Mouse (Mus musculus) gastrocnemius, adult 18-20 months (tissue): ENCODE measurements around the gene Zfp286. TPM values are rescaled to one million over a fixed set of nuclear protein-coding genes. Genes with fewer than 3 reads are reported as not detected.
A peak's percentile ranks its signal among the peaks of the same experiment; 100 is the strongest.
"Not testable (repeated sequence)": the region's sequence is repeated elsewhere in the genome, so short reads cannot be mapped to it uniquely, and the experiment has no call there.

Source experiments
- DNase-seq: peaks from one replicate; pipeline ENCODE4 v3.0.0; 2021; ENCODE audit warnings: low spot score
- total RNA-seq, 2 experiments: library from RNA; stranded (reverse); gene quantifications; 2 replicates each; pipeline ENCODE4 v1.2.3; 2021

Zfp286 gene
- total RNA-seq, 2 experiments from 2014 or later, result 1.1 to 1.4 TPM

DNA sequence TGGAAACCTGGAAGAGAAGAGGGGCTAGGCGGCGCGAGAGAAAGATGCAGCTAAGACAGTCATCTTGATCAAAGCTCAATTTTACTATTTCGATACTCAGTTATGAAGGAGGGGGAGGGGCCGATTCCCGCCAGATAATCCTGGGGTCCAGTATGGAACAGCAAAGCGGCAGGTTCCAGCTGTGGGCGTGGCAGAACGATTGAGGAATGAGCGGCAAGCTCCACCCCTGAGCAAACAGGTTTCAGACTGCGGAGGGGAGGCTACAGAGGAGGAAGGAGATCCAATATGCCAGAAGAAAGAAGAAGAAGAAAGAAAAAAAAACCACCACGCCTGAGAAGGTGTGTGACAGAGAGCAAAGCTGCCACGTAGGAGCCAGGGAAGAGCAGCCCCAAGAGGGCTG lies 14.9 kb upstream of the Zfp286 start:
- DNase-seq, result no peak

DNA sequence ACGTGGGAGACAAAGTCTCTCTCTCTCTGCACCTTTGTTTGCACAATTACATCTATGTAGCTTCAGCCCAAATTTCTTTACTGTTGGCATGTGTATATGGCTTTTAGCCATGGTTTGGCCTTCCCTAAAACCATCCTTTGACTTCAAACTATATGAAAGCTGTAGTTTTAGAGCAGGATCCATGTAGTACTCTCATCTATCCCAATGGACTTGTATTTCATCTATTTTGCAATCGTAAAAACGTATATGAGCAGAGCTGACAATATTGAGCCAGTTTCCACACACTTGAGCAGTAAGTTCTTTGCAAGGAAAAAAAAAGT lies 315 bp upstream of the Zfp286 start:
- DNase-seq, result no peak

DNA sequence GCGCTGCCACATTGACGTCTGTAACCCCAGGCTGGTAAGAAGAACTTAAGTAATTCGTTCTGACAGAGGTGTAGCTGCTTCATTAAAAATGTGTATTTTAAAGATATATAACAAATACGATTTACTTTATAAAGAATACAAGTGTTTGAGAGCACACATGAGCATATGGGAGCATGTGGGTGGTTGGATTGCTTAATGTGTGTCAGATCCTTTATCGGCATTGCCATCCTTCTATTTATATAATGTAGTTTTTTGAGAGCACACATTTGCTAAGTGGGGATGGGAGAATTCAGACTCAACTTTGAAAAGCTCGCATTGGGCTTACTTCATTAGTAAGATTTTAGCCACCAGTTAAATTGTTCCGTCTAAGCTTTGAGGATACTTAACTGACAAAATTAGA lies 12.8 kb downstream of the Zfp286 start:
- DNase-seq, result no peak

DNA sequence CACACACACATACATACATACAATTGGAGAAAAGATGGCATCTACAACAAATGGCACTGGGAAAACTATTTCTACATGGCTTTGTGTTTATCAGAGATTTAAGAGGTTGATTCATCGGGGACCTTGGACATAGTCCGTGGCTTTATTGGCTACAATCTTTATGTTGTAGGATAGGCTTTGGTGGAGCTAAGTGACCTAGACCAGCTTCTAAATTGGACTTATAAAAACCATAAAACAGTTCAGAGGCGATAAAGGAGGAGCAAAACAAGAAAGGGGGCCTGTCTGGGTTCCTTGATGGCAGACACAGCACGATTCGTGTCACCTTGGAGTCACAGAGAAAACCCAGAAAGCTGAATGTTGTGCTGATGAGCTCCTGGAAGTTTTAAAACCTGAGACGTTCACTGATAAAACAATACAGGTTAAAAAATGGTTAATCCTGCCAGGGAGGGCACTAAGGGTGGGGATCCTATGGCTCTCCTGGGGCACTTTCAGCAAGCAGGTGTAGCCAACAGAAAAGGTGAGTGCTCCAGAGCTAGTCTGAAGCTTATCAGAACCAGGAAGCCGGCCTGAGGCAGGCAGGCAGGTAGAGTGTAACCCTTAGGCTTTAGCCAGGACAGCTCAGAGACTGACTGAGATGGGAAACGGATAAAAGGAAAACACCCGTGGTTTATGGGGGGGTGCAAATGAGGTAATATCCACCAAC lies 28.4 kb downstream of the Zfp286 start:
- no peak for DNase-seq

DNA sequence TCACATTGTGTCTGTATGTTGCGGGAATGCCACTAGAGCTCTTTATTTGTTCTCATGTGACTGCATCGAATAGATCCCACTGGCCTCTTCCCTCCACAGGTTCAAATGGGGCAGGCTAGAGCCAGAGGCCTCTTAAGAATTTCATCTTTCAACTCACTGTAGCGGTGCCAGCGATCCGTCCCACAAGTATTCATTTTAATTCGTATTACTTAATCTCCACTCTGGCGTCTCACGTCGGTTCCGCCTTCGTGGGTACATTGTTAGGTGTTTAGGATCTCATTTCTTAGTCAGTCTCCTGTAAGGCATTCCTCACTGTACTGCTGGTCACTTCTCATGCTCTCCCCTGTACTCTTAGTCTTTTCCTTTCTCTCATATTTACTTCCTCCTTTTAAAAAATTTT lies 30.8 kb downstream of the Zfp286 start:
- DNase-seq, result no peak

GRCm38 (mm10) chr11:62757906-62758305 lies 31.4 kb downstream of the Zfp286 start:
- no peak for DNase-seq

DNA sequence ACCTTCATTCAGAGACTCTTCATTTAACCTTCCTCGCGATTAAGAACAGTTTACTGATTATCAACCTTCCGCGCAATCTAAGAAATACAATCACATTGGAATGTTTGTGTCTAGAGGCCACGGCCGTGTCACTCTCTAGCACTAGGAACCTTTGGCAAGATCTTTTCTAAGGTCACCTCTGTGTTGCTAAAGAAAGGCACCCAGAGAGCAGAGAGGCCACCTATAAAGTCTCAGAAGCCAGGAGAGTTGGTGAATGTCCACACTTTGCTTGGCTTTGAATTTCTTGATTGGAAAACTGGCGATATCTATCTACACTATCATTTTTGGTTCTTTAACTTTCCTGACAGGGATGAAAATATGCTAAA lies 32.1 kb downstream of the Zfp286 start:
- no peak for DNase-seq

- peak; percentile 97 for DNase-seq
Measured at GRCm38 (mm10) chr11:62756456-62757142, 32.7 kb downstream of the Zfp286 start.

DNA sequence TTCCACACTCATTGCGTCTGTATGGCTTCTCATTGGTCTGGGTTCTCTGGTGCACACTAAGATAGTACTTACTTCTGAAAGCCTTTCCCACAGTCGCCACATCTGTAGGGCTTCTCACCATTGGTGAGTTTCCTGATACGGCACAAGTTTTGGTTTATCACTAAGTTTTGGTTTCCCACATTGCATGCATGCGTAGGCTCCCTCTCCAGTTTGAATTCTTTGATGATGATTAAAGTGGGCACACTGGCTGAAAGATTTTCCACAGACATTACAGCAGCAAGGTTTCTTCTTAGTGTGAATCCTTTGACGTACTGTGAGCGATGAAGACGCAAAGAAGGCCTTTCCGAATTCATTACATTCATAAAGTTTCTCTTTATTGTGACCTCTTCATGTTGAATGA lies 36.5 kb downstream of the Zfp286 start, which contains the start of gene Gm10428:
TSS of gene Gm10428 (plus strand) at position 321 of the 400 bp plus-strand sequence.
- DNase-seq, result no peak

GRCm38 (mm10) chr11:62752191-62752590 lies 37.1 kb downstream of the Zfp286 start:
- DNase-seq, result no peak

DNA sequence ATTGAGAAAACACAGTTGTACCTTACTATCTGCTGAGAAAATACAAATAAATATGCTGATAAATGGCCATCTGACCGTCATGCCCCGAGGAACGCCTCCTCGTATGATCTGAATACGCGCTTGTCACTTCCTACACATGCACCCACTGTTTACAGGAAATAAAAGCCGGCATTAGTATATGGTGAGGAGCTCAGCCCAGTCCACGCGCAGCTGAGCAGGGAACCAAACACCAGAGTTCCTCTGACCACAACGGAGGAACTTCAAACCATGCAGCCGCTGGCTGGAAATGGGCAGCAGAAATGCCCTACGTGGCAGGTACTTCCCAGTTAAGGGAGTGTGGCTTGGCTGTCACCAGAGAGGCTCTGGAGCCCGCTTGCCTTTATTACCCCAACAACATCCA lies 39.8 kb downstream of the Zfp286 start:
- not testable (repeated sequence) for DNase-seq

DNA sequence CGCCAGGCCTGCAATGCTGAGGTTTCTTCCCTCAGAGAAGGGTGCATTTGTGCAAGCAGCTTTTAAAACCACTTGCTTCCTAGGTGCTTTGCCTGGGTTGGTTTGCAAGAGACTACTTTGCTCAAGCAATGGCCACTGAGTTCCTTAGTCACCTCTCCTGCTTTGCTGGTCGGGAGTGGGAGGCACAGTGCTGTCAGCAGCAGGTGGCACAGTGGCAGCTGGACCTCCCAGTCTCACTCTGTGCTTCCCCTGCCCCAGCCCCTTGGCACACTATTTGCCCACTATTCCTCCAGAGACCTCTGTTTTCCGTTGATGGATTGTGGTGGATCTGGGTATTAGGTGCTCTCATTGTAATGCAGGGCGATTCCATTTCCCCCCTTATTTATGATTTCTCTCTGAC lies 41.2 kb downstream of the Zfp286 start:
- DNase-seq, result no peak

- no peak for DNase-seq
Measured at GRCm38 (mm10) chr11:62747227-62747626, 42.0 kb downstream of the Zfp286 start.

DNA sequence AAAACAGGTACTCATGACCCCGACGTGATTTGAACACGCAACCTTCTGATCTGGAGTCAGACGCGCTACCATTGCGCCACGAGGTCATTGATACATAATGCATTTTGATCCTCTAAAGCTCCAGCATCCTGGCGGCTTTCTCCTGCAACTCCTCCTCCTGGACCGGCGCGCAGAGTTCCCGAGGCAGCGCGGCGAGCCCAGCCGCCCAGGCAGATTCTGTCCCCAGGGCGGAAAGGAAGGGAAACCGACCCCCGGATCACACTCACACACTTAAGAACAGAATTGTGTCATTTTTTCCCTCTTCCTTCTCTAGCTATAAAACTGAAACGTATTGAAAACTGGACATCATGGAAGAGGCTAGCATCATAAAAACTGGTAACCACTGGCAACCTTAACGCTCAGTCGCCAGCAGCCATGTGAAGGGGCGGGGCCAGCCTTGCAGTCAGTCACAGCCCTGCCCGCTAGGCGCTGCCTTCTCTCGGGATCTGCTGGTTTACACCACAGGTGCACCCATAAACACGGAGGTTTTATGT lies 43.2 kb downstream of the Zfp286 start:
- peak; percentile 59 for DNase-seq

GRCm38 (mm10) chr11:62744103-62744502 lies 45.2 kb downstream of the Zfp286 start:
- peak; percentile 70 for DNase-seq

DNA sequence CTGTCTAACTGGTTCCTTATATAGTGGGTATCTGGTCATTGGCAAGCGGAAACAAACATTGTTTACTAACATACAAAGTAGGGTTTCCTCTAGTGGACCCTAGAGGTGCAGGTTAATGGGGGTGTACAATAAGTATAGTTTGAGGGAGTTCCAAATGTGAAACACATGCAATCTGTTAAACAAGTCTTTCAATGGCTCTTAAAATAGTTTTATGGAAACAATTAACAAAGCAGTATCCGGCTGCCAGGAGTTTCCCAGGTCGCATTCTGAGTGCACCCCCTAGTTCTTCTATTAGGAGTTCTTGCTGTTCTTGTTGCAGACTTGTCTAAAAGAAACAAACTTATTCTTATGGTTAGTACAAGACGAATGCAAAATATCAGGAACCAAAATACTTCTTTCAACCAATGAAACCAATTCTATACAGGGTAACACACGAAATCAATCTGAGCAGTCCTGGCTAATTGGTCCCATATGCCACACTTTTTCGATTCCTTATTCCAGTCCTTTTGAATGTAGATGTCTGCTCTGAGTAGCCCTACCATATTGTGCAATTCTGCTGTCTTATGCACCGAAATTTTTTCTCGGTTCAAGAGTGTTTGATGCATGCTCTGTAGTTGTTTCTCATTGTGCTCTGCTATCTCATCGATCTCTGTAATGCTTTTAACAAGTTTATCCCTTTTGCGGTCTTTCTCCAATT lies 46.9 kb downstream of the Zfp286 start:
- no peak for DNase-seq

DNA sequence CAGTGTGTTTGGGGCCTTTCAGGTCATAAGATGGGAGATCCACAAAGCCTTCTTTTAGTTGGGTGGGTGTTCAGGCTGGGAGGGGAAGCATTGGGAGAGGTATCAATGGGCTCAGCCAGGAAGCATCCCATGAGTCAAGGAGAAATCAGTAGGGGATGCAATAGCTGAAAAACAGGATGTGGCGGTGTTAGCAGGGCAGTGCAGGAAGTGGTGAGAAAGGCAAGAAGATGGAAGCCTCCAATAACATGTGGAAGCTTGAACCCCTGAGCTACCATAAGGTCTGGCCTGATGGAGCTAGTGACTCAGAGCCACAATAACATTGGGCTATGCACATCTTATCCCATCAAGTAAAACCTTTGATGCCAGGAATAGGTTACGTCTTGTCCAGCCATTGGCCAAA lies 48.1 kb downstream of the Zfp286 start:
- DNase-seq, result no peak

DNA sequence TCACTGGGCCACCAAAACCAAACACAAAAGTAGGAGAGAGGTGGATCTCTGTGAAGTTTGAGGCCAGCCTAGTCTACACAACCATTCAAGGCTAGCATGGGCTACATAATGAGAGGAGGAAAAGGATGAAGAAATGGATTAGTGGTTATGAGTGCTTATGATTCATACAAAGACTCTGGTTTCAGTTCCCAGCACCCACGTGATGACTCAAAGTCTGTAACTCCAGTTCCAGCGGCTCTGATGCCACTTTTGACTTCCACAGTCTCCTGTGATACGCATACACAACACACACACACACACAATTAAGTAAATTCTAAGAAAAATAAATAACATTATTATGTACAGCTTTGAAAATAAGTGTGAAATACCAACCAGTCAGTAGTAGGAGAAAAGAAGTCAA lies 56.6 kb downstream of the Zfp286 start:
- no peak for DNase-seq

DNA sequence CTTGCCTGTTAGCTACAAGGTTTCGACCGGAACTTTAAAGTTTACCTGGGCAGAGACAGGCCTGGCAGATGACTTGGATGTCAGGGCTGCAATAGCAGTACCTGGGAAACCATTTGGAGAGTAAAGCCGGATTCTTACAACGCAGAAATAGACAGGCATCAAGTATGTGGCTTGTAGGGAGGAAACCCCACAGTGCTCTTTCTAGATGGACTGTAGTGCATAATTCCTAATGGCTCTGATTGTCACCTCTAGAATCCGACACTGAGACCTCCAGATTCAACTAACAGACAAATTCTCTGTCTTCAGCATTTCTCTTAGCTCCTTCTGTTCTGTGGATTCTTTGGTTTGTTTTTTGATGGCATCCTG lies 57.3 kb downstream of the Zfp286 start:
- no peak for DNase-seq

DNA sequence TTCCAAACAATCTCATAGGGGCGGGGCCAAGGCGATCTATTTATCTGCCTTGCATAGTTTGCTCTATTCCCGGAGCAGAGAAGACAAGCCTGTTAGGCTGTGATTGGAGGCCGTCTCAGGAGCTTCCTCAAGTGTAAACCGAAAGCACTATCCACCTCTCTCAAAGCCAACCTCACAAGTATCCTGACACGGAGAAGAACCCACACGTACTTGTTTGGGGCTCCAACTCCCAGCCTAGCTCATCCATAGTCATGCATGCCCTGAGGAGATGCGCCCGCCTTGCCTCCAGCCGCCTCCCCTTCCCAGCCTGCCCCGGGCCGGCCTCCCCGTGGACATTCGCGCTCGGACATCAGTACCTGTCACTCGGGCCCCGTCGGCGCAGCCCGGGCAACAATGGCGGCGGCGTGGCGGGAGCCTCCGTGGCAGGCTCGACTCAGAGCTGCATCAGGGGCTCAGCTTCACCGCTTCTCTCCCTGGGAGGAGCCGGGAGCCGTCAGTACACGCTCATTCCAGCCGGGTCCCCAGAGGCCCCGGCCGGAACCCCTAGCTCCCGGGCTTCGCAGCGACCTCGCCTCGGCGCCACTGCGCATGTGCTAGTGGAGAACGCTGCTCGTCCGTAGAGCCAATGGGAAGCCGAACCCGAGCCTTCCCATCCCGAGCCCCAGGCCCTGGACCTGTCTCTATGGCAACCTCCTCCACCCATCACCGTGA lies 57.8 kb downstream of the Zfp286 start, which contains the start of gene Zfp287:
TSS of gene Zfp287 (minus strand) at position 595 of the 711 bp plus-strand sequence.
- DNase-seq, result peak; percentile 79

- no peak for DNase-seq
Measured at GRCm38 (mm10) chr11:62728276-62728675, 61.0 kb downstream of the Zfp286 start.

- DNase-seq, result no peak
Measured at GRCm38 (mm10) chr11:62710657-62711056, 78.6 kb downstream of the Zfp286 start.
